Mouse (Mus musculus) heart, embryonic 14.5 days (tissue): ENCODE results near the gene Ptges2. TPM values are rescaled to one million over a fixed set of nuclear protein-coding genes. Genes with fewer than 3 reads are reported as not detected.

Experiments
- ATAC-seq: fragments of 200-750 bp; cut with Nextera tagmentation; 2 replicates; pipeline ENCODE4 v1.8.0; 2017; ENCODE audit warnings: low read depth, moderate TSS enrichment; ENCODE audit not compliant: insufficient number of reproducible peaks, insufficient read depth, low FRiP score
- H3K27ac ChIP-seq, 2 experiments: fragments of 200-500 bp in 1 of 2; fragments of 300-500 bp in 1 of 2; sonication (generic) in 1 of 2; replicated peaks in 1 of 2; 2 replicates each; pipeline ENCODE4 v1.5.1; 2012 to 2014; ENCODE audit warnings: low read depth in 2 of 2, low read length in 2 of 2, control low read depth in 1 of 2, mild to moderate bottlenecking in 1 of 2, mixed read lengths in 1 of 2; ENCODE audit not compliant: control insufficient read depth in 1 of 2, insufficient read depth in 1 of 2
- H3K27me3 ChIP-seq: fragments of 300-500 bp; sonication (generic); 2 replicates; pipeline ENCODE4 v1.6.1; 2014; ENCODE audit warnings: mild to moderate bottlenecking, low read length, control low read depth; ENCODE audit not compliant: control insufficient read depth, insufficient read depth
- H3K36me3 ChIP-seq: fragments of 300-500 bp; sonication (generic); 2 replicates; pipeline ENCODE4 v1.6.1; 2014; ENCODE audit warnings: mild to moderate bottlenecking, control low read depth, low read length, mixed read lengths; ENCODE audit not compliant: control insufficient read depth, insufficient read depth
- H3K4me1 ChIP-seq, 2 experiments: fragments of 200-500 bp in 1 of 2; fragments of 300-500 bp in 1 of 2; sonication (generic) in 1 of 2; 2 replicates each; pipeline ENCODE4 v1.6.1; 2012 to 2014; ENCODE audit warnings: low read length in 2 of 2, control low read depth in 1 of 2, mixed read lengths in 1 of 2; ENCODE audit not compliant: control insufficient read depth in 2 of 2, insufficient read depth in 2 of 2
- H3K4me2 ChIP-seq: fragments of 300-500 bp; sonication (generic); 2 replicates; pipeline ENCODE4 v1.6.1; 2014; ENCODE audit warnings: mild to moderate bottlenecking, low read length
- H3K4me3 ChIP-seq, 2 experiments: fragments of 200-500 bp in 1 of 2; fragments of 300-500 bp in 1 of 2; sonication (generic) in 1 of 2; 2 replicates each; pipeline ENCODE4 v1.5.1; 2012 to 2014; ENCODE audit warnings: low read length in 2 of 2, mild to moderate bottlenecking in 2 of 2, control low read depth in 1 of 2, low read depth in 1 of 2, moderate library complexity in 1 of 2; ENCODE audit not compliant: control insufficient read depth in 1 of 2, insufficient read depth in 1 of 2
- H3K9ac ChIP-seq: fragments of 300-500 bp; sonication (generic); 2 replicates; pipeline ENCODE4 v1.6.1; 2014; ENCODE audit warnings: mild to moderate bottlenecking, low read length
- H3K9me3 ChIP-seq: fragments of 300-500 bp; sonication (generic); 2 replicates; pipeline ENCODE4 v1.6.1; 2016; ENCODE audit warnings: low read length, control low read depth; ENCODE audit not compliant: control insufficient read depth
- WGBS: fragments of 180-500 bp; shearing (Covaris S2); extraction: QIAGEN DNeasy Blood & Tissue Kit; methylation state at CpG from one replicate; pipeline ENCODE4 v1.1.7; 2014; 5-methylcytosine and 5-hydroxymethylcytosine counted together
- polyA plus RNA-seq: library from polyadenylated mRNA; unstranded; fragments of >200 nt; fragmentation: Nextera tagmentation; extraction: Ambion mirVana; gene quantifications from 2 replicates; pipeline ENCODE4 v1.2.1, GENCODE M21; 2014

The Ptges2 gene
- polyA plus RNA-seq, 1 experiment from 2014 or later: 43.7 TPM

DNA sequence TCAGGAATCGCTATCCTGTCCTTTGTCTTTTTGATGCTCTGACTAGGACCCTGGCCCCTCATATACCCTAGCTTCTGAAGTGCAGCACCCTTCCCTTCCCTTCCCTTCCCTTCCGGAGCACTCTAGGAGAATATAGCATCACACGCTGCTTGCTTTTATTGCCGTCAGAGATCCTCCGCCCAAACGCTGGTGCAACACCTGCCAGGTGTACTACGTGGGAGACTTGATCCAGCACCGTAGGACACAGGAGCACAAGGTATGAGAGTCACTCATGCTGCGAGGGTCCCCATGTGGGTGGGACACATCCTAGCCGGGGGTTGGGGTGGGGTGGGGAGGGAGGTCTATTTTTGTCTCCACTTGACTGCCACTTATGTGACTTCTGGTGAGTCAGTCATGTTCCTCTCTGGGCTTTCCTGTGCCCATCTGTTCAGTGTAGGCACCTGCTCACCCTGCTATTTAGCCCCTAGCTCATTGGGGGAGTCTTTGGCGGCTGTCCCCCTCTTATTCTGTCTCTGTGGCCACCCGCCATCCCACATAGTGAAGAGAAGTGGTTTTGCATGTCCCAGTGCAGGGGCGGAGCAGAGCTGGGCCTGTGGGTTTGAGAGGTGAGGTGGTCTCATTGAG, 20.3 kb upstream of the Ptges2 start:
- no peak overlapping the region for H3K4me3 ChIP-seq
- H3K9ac ChIP-seq: no peak overlapping the region; the same call in 1 of the 2 replicates
- H3K9me3 ChIP-seq: no peaks in the 10 kb centered on the region
- ATAC-seq: no peak
- peaks cover 85% of the 10 kb centered on the region for H3K36me3 ChIP-seq
- no peaks in the 10 kb centered on the region for H3K27me3 ChIP-seq
- no peak overlapping the region for H3K27ac ChIP-seq
- 55% methylated on average over 13 of the region's 13 CpGs for WGBS
- peaks cover 4 to 13% of the 10 kb centered on the region in 2 experiments for H3K4me1 ChIP-seq
- no peak overlapping the region for H3K4me2 ChIP-seq

DNA sequence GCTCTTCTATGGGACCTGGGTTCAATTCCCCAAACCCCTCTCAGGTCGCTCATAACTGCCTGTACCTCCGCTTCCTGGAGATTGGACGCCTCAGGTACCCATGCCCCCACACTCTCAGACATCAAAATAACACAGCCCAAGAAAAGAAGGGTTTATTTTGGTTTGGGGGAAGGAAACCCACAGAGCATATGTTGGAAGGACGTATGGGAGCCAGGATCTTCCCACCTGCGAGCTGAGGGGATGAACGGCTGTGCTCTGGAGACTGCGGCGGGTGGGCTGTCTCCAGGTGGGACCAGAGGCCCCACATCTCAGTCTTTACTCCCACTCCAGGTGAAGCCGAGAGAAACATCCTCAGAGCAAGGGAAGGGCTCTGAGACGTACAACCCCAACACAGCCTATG, 18.7 kb upstream of the Ptges2 start:
- Histone ChIP-seq H3K9ac (no peak overlapping the region), H3K4me3 (no peak overlapping the region), H3K27me3 (no peaks in the 10 kb centered on the region), H3K4me2 (no peak overlapping the region), H3K27ac (no peak overlapping the region), H3K36me3 (peaks cover 70% of the 10 kb centered on the region), H3K9me3 (no peaks in the 10 kb centered on the region), H3K4me1 (peaks cover 4 to 20% of the 10 kb centered on the region in 2 experiments)
- ATAC-seq: no peak
- 90% methylated on average over 10 of the region's 10 CpGs for WGBS

DNA sequence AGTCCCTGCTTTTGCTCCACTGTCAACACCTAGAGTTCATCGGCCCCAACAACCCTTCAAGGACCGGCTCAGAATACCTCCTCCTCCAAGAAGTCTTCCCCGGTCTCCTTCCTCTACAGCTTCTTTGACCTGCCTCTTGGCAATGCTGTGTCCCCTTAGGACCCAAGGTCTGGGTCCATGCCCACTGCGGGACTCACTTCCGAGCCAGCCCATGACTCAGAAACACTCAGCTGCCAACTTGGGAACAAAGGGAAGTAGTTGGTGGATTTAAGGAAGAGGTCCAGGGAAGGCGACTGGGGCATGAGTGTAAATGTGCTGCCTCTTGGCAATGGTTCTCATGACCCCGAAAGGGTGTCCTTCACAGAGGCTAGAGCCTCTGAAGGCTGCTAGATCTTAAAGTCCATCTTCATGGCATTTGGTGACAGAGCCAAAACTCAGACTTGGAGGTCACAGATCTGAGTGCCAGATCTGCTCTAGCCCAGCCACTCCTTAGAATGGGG, 15.6 kb upstream of the Ptges2 start:
- WGBS: 83% methylated on average over 7 of the region's 7 CpGs
- ATAC-seq: no peak
- H3K27me3 ChIP-seq: peaks cover 5% of the 10 kb centered on the region; the same call in 1 of the 2 replicates
- H3K9ac ChIP-seq: no peak overlapping the region
- peaks cover 6 to 20% of the 10 kb centered on the region in 2 experiments for H3K4me1 ChIP-seq
- no peak overlapping the region for H3K4me3 ChIP-seq
- no peak overlapping the region for H3K27ac ChIP-seq
- no peaks in the 10 kb centered on the region for H3K9me3 ChIP-seq
- H3K36me3 ChIP-seq: peaks cover 46% of the 10 kb centered on the region
- H3K4me2 ChIP-seq: no peak overlapping the region

DNA sequence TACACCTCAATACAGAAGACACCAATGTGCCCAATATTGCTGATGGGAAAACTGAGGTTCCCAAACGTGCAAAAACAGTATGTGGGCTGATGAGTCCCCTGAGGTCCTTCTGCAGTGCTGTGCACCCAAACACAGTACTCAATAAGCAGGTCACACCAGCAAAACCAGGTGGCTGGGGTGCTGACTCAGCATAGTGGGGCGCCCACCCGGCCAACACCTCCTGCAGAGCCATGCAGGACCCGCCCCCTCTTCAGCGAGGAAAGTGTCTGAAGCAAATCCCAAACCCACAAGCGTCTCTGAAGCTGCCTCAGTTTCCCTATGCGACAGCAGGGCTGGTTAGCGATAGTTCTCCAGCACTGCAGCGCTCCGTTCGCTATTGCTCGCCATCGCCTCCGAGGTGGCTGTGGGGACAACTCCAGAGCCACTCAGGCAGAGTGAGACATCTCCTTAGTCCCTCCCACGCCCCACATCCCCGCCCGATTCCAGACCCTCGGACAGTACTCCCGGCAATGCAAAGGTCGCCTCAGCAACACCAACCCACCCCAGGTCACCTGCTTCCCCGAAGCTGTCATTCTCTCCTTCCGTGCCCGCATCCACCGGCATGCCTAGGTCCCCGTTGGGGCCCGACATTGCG, 14.4 kb upstream of the Ptges2 start:
- Histone ChIP-seq H3K9me3 (no peaks in the 10 kb centered on the region), H3K36me3 (peaks cover 34% of the 10 kb centered on the region), H3K4me1 (peaks cover 2 to 9% of the 10 kb centered on the region in 2 experiments; a peak in 3 of 4 replicates), H3K4me2 (peak overlapping the region; percentile 97), H3K4me3 (peak overlapping the region; percentile 68 to 79), H3K27ac (0 out of 4 replicates have a peak overlapping the region, but pooled peaks of 1 of the 2 experiments have one; percentile 3), H3K27me3 (peaks cover 8% of the 10 kb centered on the region; the same call in 1 of the 2 replicates), H3K9ac (peak overlapping the region; percentile 70)
- ATAC-seq: peak; percentile 44; the same call in 1 of the 2 replicates
- WGBS: under 1% methylated on average over 27 of the region's 27 CpGs

DNA sequence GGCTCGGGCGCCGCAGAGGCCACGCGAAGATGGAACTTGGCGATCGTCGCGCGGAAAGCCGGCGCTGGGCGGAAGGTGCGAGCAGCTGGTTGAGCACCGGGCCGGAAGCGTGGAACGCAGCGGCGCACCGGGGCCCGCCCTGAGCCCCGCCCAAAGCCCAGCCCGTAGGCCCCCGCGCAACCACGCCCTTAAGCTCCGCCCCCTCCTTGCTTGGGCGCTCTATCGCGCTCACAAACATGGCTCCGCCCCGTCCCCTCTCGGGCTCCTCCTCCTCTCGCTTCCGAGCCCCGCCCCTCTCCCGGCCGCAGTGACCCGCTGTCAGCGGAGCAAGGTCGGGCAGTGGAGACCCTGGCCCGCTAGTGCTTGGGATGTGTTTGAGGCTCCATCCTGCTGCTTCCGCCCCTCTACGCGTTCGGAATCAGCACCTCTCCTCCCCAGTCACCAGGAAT, 13.9 kb upstream of the Ptges2 start, which contains the start of gene 1110008P14Rik:
TSS of gene 1110008P14Rik (minus strand) at position 164 of the 449 bp plus-strand sequence.
- H3K4me3 ChIP-seq: peak within 1 kb of the TSS; percentile 68 to 79
- WGBS: under 1% methylated on average over 31 of the region's 47 CpGs
- peak; percentile 87 for ATAC-seq

DNA sequence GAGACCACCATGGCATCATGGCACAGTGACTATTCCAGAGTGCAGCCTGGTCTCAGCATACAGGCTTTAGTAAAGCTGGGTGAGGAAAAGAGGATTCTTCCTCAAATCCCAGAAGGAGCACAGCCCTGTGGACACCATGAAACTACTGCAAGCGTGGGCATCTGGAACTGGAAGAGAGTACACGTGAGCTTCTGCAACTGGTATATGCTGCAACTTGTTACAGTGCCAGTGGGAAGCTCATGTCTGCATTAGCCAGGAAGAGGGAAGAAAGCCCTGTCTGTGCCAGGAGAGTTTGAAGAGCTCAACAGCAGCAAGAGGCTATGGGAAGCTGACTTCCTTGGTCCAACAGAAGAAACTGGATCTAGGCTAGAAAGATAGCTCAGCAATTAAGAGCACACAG, 13.0 kb upstream of the Ptges2 start:
- Histone ChIP-seq H3K4me2 (no peak overlapping the region), H3K9ac (no peak overlapping the region), H3K27ac (no peak overlapping the region), H3K4me1 (peaks cover 2 to 7% of the 10 kb centered on the region in 2 experiments; a peak in 3 of 4 replicates), H3K36me3 (peaks cover 20% of the 10 kb centered on the region), H3K4me3 (no peak overlapping the region), H3K9me3 (no peaks in the 10 kb centered on the region), H3K27me3 (peaks cover 8% of the 10 kb centered on the region; the same call in 1 of the 2 replicates)
- ATAC-seq: no peak
- WGBS: 82% methylated on average over 2 of the region's 2 CpGs

More for the DNA sequence above, 13.9 kb upstream of the Ptges2 start, which contains the start of gene 1110008P14Rik:
- H3K36me3 ChIP-seq: peaks cover 29% of the 10 kb centered on the region
- peaks cover 8% of the 10 kb centered on the region; the same call in 1 of the 2 replicates for H3K27me3 ChIP-seq
- no peaks in the 10 kb centered on the region for H3K9me3 ChIP-seq
- H3K27ac ChIP-seq: peak within 1 kb of the TSS in 1 of 2 experiments; percentile 3; a peak in 1 of 4 replicates
- peak within 1 kb of the TSS; percentile 97 for H3K4me2 ChIP-seq
- H3K9ac ChIP-seq: peak within 1 kb of the TSS; percentile 70
- peaks cover 2 to 7% of the 10 kb centered on the region in 2 experiments; a peak in 3 of 4 replicates for H3K4me1 ChIP-seq

DNA sequence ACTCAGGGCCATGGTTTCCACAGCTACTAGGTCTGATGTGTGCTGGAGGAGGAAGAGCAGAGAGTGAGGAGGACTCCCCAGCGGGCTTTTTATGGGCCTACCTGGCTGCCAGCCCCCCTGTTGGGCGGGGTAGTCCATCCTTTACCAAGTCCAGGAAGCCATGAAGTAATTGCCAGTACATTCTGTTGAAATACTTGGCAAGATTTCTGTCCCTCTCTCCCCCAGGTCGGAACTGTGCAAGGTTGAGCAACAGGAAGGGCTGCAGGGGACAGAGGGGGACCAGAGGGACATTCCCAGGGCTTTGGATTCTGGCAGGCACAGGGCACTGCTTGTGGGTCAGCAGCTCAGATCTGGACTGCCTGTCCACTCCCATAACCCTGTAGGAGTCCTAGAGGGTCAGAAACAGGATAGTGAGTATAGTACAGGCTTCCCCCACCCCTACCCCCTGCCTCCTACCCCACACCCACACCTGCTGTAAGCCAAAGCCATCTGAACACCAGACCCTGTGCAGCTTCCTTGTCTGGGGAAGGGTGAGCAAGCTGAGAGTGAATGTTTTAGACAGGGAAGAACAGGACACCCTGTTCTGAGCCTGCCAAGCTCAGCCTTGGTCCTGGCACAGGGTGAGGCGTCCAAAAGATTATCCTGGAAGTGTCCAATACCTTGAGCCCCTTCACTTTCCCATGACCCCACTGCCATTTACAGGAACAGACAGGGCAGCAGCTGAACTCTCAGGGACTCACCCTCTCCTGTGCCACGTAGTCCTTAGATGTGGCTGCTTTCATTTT, 7.8 kb upstream of the Ptges2 start, which contains the start of gene Lcn2:
TSS of gene Lcn2 (minus strand) at position 547 of the 785 bp plus-strand sequence.
- Histone ChIP-seq H3K9me3 (no peaks in the 10 kb centered on the region), H3K4me1 (peaks cover 4 to 5% of the 10 kb centered on the region in 2 experiments; a peak in 2 of 4 replicates), H3K36me3 (no peaks in the 10 kb centered on the region), H3K9ac (no peak within 1 kb of the TSS), H3K4me3 (no peak within 1 kb of the TSS), H3K27ac (no peak within 1 kb of the TSS), H3K27me3 (peaks cover 8% of the 10 kb centered on the region; the same call in 1 of the 2 replicates), H3K4me2 (no peak within 1 kb of the TSS)
- no peak for ATAC-seq
- 54% methylated on average over 5 of the region's 5 CpGs for whole genome bisulfite sequencing
